Mouse (Mus musculus) MEL (cell line): Measurements from ENCODE around the gene Fxr1. TPM values are rescaled to one million over a fixed set of nuclear protein-coding genes. Genes with fewer than 3 reads are reported as not detected.

Experiments
- DNase-seq: peaks from one replicate; pipeline ENCODE4 v3.0.0; 2011; ENCODE audit warnings: low read depth, low spot score
- H3K27ac ChIP-seq: 2 replicates; pipeline ENCODE4 v1.5.1; 2012; ENCODE audit warnings: low read depth, mild to moderate bottlenecking, control low read depth, low read length, moderate library complexity; ENCODE audit not compliant: control insufficient read depth
- H3K27me3 ChIP-seq, 2 experiments: fragments of 150-350 bp in 1 of 2; sonication (generic) in 1 of 2; 2 replicates each; pipeline ENCODE4 v1.6.1; 2012; ENCODE audit warnings: low read length in 2 of 2, mild to moderate bottlenecking in 2 of 2, improper control_type of control experiment in 1 of 2, moderate library complexity in 1 of 2; ENCODE audit not compliant: insufficient read depth in 2 of 2, control insufficient read depth in 1 of 2
- H3K36me3 ChIP-seq, 2 experiments: 2 replicates each; pipeline ENCODE4 v1.6.1; 2012 to 2014; ENCODE audit warnings: low read length in 2 of 2, improper control_type of control experiment in 1 of 2, inconsistent platforms in 1 of 2, mild to moderate bottlenecking in 1 of 2; ENCODE audit not compliant: insufficient read depth in 2 of 2, control insufficient read depth in 1 of 2
- H3K4me1 ChIP-seq, 2 experiments: fragments of 150-350 bp in 1 of 2; sonication (generic) in 1 of 2; 2 replicates each; pipeline ENCODE4 v1.6.1; 2012; ENCODE audit warnings: low read length in 2 of 2, improper control_type of control experiment in 1 of 2, mild to moderate bottlenecking in 1 of 2; ENCODE audit not compliant: insufficient read depth in 2 of 2, control insufficient read depth in 1 of 2
- H3K4me3 ChIP-seq, 2 experiments: fragments of 150-350 bp in 1 of 2; sonication (generic) in 1 of 2; 2 replicates each; pipeline ENCODE4 v1.5.1; 2012; ENCODE audit warnings: low read depth in 2 of 2, low read length in 2 of 2, mild to moderate bottlenecking in 2 of 2, moderate library complexity in 2 of 2, control low read depth in 1 of 2, improper control_type of control experiment in 1 of 2; ENCODE audit not compliant: control insufficient read depth in 1 of 2, insufficient read depth in 1 of 2
- H3K79me2 ChIP-seq: 2 replicates; pipeline ENCODE4 v1.6.1; 2012; ENCODE audit warnings: mild to moderate bottlenecking, low read length, moderate library complexity; ENCODE audit not compliant: control insufficient read depth, poor library complexity, insufficient read depth
- H3K9ac ChIP-seq: 2 replicates; pipeline ENCODE4 v1.6.1; 2012; ENCODE audit warnings: low read depth, mild to moderate bottlenecking, control low read depth, low read length, moderate library complexity; ENCODE audit not compliant: control insufficient read depth, poor library complexity, severe bottlenecking
- H3K9me3 ChIP-seq: fragments of 150-350 bp; sonication (generic); replicated peaks from 2 replicates; pipeline ENCODE4 v1.6.1; 2012; ENCODE audit warnings: mild to moderate bottlenecking, low read length, improper control_type of control experiment, moderate library complexity; ENCODE audit not compliant: insufficient read depth
- BHLHE40 ChIP-seq: IDR thresholded peaks from 2 replicates; pipeline ENCODE4 v1.6.1; 2012; ENCODE audit warnings: low read depth, mild to moderate bottlenecking, inconsistent platforms, low read length, improper control_type of control experiment, borderline replicate concordance
- CHD1 ChIP-seq: IDR thresholded peaks from 2 replicates; pipeline ENCODE4 v1.6.1; 2012; ENCODE audit warnings: low read depth, mild to moderate bottlenecking, inconsistent platforms, low read length, improper control_type of control experiment
- E2F4 ChIP-seq: IDR thresholded peaks from 2 replicates; pipeline ENCODE4 v1.6.1; 2011; ENCODE audit warnings: low read depth, low read length, improper control_type of control experiment, borderline replicate concordance
- ETS1 ChIP-seq: IDR thresholded peaks from 2 replicates; pipeline ENCODE4 v1.6.1; 2012; ENCODE audit warnings: low read depth, mild to moderate bottlenecking, inconsistent platforms, low read length, improper control_type of control experiment, moderate library complexity
- GABPA ChIP-seq: IDR thresholded peaks from 2 replicates; pipeline ENCODE4 v1.6.1; 2012; ENCODE audit warnings: low read depth, mild to moderate bottlenecking, inconsistent platforms, low read length, improper control_type of control experiment, moderate library complexity
- HCFC1 ChIP-seq: IDR thresholded peaks from 2 replicates; pipeline ENCODE4 v1.6.1; 2012; ENCODE audit warnings: low read depth, mild to moderate bottlenecking, inconsistent platforms, low read length, improper control_type of control experiment, moderate library complexity
- JUND ChIP-seq: IDR thresholded peaks from 2 replicates; pipeline ENCODE4 v1.6.1; 2011; ENCODE audit warnings: low read depth, mild to moderate bottlenecking, improper control_type of control experiment, low read length
- MAFK ChIP-seq: IDR thresholded peaks from 2 replicates; pipeline ENCODE4 v1.6.1; 2011; ENCODE audit warnings: low read depth, mild to moderate bottlenecking, low read length, improper control_type of control experiment, borderline replicate concordance
- MXI1 ChIP-seq: IDR thresholded peaks from 2 replicates; pipeline ENCODE4 v1.6.1; 2011; ENCODE audit warnings: mild to moderate bottlenecking, low read depth, low read length, improper control_type of control experiment
- MYB ChIP-seq: IDR thresholded peaks from 2 replicates; pipeline ENCODE4 v1.6.1; 2011; ENCODE audit warnings: mild to moderate bottlenecking, low read depth, low read length, improper control_type of control experiment
- NELFE ChIP-seq: IDR thresholded peaks from 2 replicates; pipeline ENCODE4 v1.6.1; 2011; ENCODE audit warnings: low read depth, low read length, improper control_type of control experiment
- POLR2A ChIP-seq, 2 experiments: IDR thresholded peaks; 2 replicates each; pipeline ENCODE4 v1.6.1; 2011 to 2012; ENCODE audit warnings: low read length in 2 of 2, mild to moderate bottlenecking in 2 of 2, control low read depth in 1 of 2, improper control_type of control experiment in 1 of 2, low read depth in 1 of 2, moderate library complexity in 1 of 2; ENCODE audit not compliant: control insufficient read depth in 1 of 2, insufficient read depth in 1 of 2, poor library complexity in 1 of 2
- POLR2AphosphoS2 ChIP-seq: IDR thresholded peaks from 2 replicates; pipeline ENCODE4 v1.6.1; 2011; ENCODE audit warnings: low read length, improper control_type of control experiment
- POLR2AphosphoS5 ChIP-seq: IDR thresholded peaks from 2 replicates; pipeline ENCODE4 v1.6.1; 2012; ENCODE audit warnings: low read depth, borderline replicate concordance, mild to moderate bottlenecking, inconsistent platforms, low read length, moderate library complexity, mixed read lengths
- RAD21 ChIP-seq: IDR thresholded peaks from 2 replicates; pipeline ENCODE4 v1.6.1; 2011; ENCODE audit warnings: mild to moderate bottlenecking, low read depth, low read length, improper control_type of control experiment
- RCOR1 ChIP-seq: IDR thresholded peaks from 2 replicates; pipeline ENCODE4 v1.6.1; 2012; ENCODE audit warnings: low read depth, mild to moderate bottlenecking, inconsistent platforms, low read length, improper control_type of control experiment
- SIN3A ChIP-seq: IDR thresholded peaks from 2 replicates; pipeline ENCODE4 v1.6.1; 2012; ENCODE audit warnings: low read length, improper control_type of control experiment, inconsistent platforms
- SMC3 ChIP-seq: IDR thresholded peaks from 2 replicates; pipeline ENCODE4 v1.6.1; 2011; ENCODE audit warnings: low read depth, low read length, improper control_type of control experiment
- TBP ChIP-seq: IDR thresholded peaks from 2 replicates; pipeline ENCODE4 v1.8.0; 2011; ENCODE audit warnings: low read depth, low read length, improper control_type of control experiment
- UBTF ChIP-seq: IDR thresholded peaks from 2 replicates; pipeline ENCODE4 v1.6.1; 2012; ENCODE audit warnings: low read depth, mild to moderate bottlenecking, inconsistent platforms, low read length, improper control_type of control experiment, moderate library complexity, borderline replicate concordance; ENCODE audit not compliant: insufficient read depth
- USF1 ChIP-seq: IDR thresholded peaks from 2 replicates; pipeline ENCODE4 v1.6.1; 2014; ENCODE audit warnings: low read depth, mild to moderate bottlenecking, inconsistent platforms, low read length, improper control_type of control experiment, moderate library complexity
- USF2 ChIP-seq, 2 experiments: IDR thresholded peaks; 2 replicates each; pipeline ENCODE4 v1.6.1; 2011 to 2012; ENCODE audit warnings: improper control_type of control experiment in 2 of 2, low read length in 2 of 2, borderline replicate concordance in 1 of 2, inconsistent platforms in 1 of 2, low read depth in 1 of 2, mild to moderate bottlenecking in 1 of 2; ENCODE audit not compliant: insufficient read depth in 1 of 2
- ZC3H11A ChIP-seq: IDR thresholded peaks from 2 replicates; pipeline ENCODE4 v1.6.1; 2012; ENCODE audit warnings: low read depth, mild to moderate bottlenecking, inconsistent platforms, low read length, improper control_type of control experiment
- ZNF384 ChIP-seq: IDR thresholded peaks from 2 replicates; pipeline ENCODE4 v1.6.1; 2012; ENCODE audit warnings: low read depth, mild to moderate bottlenecking, inconsistent platforms, low read length, improper control_type of control experiment
- polyA plus RNA-seq, 2 experiments: library from polyadenylated mRNA; stranded (reverse) in 1 of 2; unstranded in 1 of 2; fragments of >175 nt in 1 of 2; fragments of >200 nt in 1 of 2; gene quantifications; 2 replicates each; pipeline versions ENCODE4 v1.2.1 to v1.2.4; 2012; ENCODE audit warnings: low replicate concordance in 2 of 2, low read depth in 1 of 2; ENCODE audit not compliant: insufficient read length in 2 of 2, insufficient read depth in 1 of 2, missing spikeins in 1 of 2
- total RNA-seq: library from RNA; depleted of rRNA; stranded (reverse); fragments of 300-350 nt; gene quantifications from 2 replicates; pipeline ENCODE4 v1.2.3, GENCODE M21; 2012

The Fxr1 gene
- total and polyA plus RNA-seq, 3 experiments = 92.8 to 123 (median 98.3) TPM

GRCm38 (mm10) chr3:34083655-34084054 is 63.9 kb downstream of the Fxr1 start (continued):
- TF ChIP-seq HCFC1 = 0 out of 2 replicates have a peak, but pooled peaks have one; percentile 18
- TF ChIP-seq MXI1 = peak; percentile 71
- TF ChIP-seq POLR2AphosphoS5 = no peak
- TF ChIP-seq ZNF384 = no peak
- TF ChIP-seq JUND = no peak
- TF ChIP-seq RCOR1 = peak; percentile 99
- no peak for TF ChIP-seq USF2 (IDR thresholded peaks at IDR 0.05; ENCODE audit: borderline replicate concordance in 1 of 2, insufficient read depth in 1 of 2, low read depth in 1 of 2, low read length in 2 of 2)
- no peak for TF ChIP-seq SMC3
- TF ChIP-seq MYB = peak; percentile 95
- no peak for TF ChIP-seq UBTF
- TF ChIP-seq SIN3A = peak; percentile 89
- no peak for TF ChIP-seq USF1
- no peak for TF ChIP-seq RAD21
- TF ChIP-seq POLR2AphosphoS2 = no peak
- TF ChIP-seq NELFE = no peak
- TF ChIP-seq BHLHE40 = no peak; the same call in 1 of the 2 replicates
- TF ChIP-seq ZC3H11A = no peak
- no peak for TF ChIP-seq MAFK
- TF ChIP-seq CHD1 = no peak

DNA sequence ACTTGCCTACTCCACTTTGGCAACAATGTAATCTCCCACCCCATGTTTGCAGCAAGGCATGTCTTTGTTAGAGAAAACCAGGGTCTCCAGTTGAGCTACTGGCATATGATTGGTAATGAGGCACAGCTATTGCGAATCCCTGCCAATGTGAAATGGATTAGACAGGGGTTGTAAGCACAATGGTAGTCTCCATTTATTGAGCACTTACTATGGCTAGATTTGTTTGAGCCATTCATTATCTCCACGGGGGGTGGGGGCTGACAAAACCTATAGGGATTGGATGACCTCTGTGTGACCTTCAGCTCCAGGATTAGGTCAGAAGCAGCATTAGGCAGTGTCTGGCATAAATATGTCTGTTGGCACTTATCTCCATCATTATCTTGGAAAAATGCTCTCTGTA is 83.1 kb downstream of the Fxr1 start:
- no peaks in the 10 kb centered on the region for H3K4me1 ChIP-seq
- H3K9ac ChIP-seq = no peak overlapping the region
- H3K36me3 ChIP-seq = no peaks in the 10 kb centered on the region
- DNase-seq = no peak
- peaks cover 0 to 4% of the 10 kb centered on the region in 2 experiments; a peak in 3 of 4 replicates for H3K27me3 ChIP-seq
- no peaks in the 10 kb centered on the region for H3K9me3 ChIP-seq
- H3K27ac ChIP-seq = no peak overlapping the region
- no peak for TF ChIP-seq MYB
- TF ChIP-seq GABPA = no peak
- no peak for TF ChIP-seq ZNF384
- TF ChIP-seq POLR2A (IDR thresholded peaks at IDR 0.05; ENCODE audit: control insufficient read depth in 1 of 2, insufficient read depth in 1 of 2, low read depth in 1 of 2, low read length in 2 of 2, poor library complexity in 1 of 2) = no peak
- no peak for TF ChIP-seq RAD21
- TF ChIP-seq E2F4 = no peak
- TF ChIP-seq TBP = no peak
- no peak for TF ChIP-seq ETS1
- no peak for TF ChIP-seq NELFE
- no peak overlapping the region for H3K4me3 ChIP-seq
- no peaks in the 10 kb centered on the region for H3K79me2 ChIP-seq
